Mouse (Mus musculus): ENCODE measurements at regions not wholly inside any gene's neighbourhood (a gene's known extent, or its start where the extent isn't known, plus 50 kb on each side); places are given as distances from the start of the nearest gene placed in this dataset.

DNA sequence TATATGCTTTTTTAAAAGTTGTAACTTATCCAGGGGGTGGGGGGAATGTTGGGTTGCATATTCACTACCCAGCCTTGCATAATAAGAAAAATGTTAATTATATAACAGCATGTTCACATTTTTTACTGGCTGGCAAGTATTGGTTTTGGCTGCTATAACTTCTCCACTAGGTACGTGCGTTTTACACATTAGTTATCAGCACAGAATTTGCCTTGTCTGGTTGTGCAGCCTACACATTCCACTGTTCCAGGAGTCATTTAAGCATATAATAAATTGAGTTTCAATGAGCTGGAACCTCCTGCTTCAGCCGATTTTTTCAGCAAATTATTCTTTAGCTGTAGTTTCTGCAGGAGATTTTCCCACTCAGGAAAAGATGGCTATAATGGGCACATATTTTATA is 1479.9 kb upstream of the Tenm2 start:
- Histone ChIP-seq H3K4me3 (replicated peaks) (no peak overlapping the region), H3K36me3 (no peaks in the 10 kb centered on the region), H3K9me3 (replicated peaks) (no peaks in the 10 kb centered on the region), H3K27ac (replicated peaks) (no peak overlapping the region), H3K27me3 (replicated peaks) (no peaks in the 10 kb centered on the region), H3K4me1 (no peaks in the 10 kb centered on the region), H3K9ac (replicated peaks) (no peak overlapping the region), H3K4me2 (no peak overlapping the region)
- 74% methylated on average over 3 of the region's 3 CpGs for WGBS
- ATAC-seq (ENCODE audit: low FRiP score), result no peak

DNA sequence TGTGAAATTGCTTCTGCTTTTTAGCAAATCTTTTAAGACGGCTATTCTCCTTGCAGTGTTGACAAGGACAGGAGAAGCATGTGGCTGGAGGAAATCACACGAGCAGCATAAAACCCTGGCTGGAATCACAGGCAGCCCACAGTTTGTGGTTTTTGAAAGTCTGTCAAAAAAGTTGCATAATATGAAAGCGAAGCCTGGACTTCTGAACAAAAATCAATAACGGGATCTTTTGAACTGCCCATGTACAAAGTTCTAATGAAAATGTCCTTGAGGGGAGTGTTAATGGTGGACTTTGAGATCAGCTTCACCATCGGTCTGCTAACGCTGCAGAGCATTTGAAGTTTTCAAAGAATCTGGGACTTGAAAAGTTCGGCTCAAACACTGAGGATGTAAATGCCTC is 1445.5 kb upstream of the Tenm2 start:
- no peak overlapping the region for H3K27ac ChIP-seq (replicated peaks)
- H3K9ac ChIP-seq (replicated peaks), result no peak overlapping the region
- ATAC-seq (ENCODE audit: low FRiP score), result no peak
- no peak overlapping the region for H3K4me3 ChIP-seq (replicated peaks)
- H3K36me3 ChIP-seq, result no peaks in the 10 kb centered on the region
- H3K27me3 ChIP-seq (replicated peaks), result no peaks in the 10 kb centered on the region
- no peaks in the 10 kb centered on the region for H3K9me3 ChIP-seq (replicated peaks)
- no peak overlapping the region for H3K4me2 ChIP-seq
- H3K4me1 ChIP-seq, result no peaks in the 10 kb centered on the region
- 60% methylated on average over 7 of the region's 7 CpGs for WGBS

DNA sequence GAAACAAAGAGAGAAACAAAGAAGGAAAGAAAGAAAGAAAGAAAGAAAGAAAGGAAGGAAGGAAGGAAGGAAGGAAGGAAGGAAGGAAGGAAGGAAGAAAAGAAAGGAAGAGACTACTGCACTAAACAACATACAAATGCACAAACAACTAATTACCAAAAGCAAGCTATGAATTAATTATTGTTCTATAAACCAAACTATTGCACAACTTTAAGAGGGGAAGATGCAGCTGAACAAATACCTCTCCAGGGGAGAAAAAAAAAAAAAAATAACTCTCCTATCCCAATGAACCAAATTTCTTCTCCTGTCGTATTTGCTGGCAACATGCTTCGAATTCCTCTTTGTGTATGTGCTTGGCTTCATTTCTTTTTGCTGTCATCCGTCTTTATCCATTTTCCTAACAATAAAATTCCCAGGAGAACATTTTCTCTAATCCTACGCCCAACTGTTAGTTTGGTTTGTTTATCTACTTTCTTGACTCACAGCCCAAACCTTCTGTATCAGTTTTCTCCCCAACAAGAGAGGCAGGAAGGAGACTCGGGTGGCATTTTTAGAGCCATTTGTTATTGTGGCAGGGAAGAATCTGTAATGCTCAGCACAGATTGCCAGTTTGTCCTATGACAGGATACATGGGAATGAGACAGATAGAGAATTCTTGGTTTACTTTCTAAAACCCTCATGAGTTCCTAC is 1437.7 kb upstream of the Tenm2 start:
- no peaks in the 10 kb centered on the region for H3K9me3 ChIP-seq (replicated peaks)
- WGBS, result 75% methylated on average over 5 of the region's 5 CpGs
- no peak overlapping the region for H3K4me2 ChIP-seq
- no peak overlapping the region for H3K9ac ChIP-seq (replicated peaks)
- no peaks in the 10 kb centered on the region for H3K36me3 ChIP-seq
- no peaks in the 10 kb centered on the region for H3K27me3 ChIP-seq (replicated peaks)
- no peak overlapping the region for H3K4me3 ChIP-seq (replicated peaks)
- ATAC-seq (ENCODE audit: low FRiP score), result no peak
- H3K27ac ChIP-seq (replicated peaks), result no peak overlapping the region
- no peaks in the 10 kb centered on the region for H3K4me1 ChIP-seq

Data from neural tube, embryonic 15.5 days (tissue).